Mouse (Mus musculus): ENCODE measurements at regions not wholly inside any gene's neighbourhood (a gene's known extent, or its start where the extent isn't known, plus 50 kb on each side); places are given as distances from the start of the nearest gene placed in this dataset.

GRCm38 (mm10) chr8:127757396-127757795, 601.0 kb upstream of the Nrp1 start:
- DNase-seq = no peak

DNA sequence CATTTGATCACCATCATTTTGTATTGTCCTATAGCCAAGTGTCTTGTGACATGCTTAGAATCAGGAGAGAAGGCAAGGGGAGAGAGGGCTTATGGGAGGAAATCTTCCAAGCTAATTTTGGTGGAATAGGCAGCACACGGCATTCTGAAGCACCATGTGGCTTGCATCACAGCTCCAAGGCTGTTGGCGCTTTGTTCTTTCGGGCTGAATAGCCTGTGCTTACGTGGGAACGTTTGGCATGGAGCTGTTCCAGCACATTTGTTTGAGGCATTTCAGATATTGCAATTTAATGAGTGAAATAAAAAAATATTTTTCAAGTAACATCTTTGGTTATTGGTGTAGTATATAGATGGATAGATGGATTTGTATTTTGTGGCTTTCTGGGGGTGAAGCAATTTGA, 598.5 kb upstream of the Nrp1 start:
- no peak for DNase-seq

DNA sequence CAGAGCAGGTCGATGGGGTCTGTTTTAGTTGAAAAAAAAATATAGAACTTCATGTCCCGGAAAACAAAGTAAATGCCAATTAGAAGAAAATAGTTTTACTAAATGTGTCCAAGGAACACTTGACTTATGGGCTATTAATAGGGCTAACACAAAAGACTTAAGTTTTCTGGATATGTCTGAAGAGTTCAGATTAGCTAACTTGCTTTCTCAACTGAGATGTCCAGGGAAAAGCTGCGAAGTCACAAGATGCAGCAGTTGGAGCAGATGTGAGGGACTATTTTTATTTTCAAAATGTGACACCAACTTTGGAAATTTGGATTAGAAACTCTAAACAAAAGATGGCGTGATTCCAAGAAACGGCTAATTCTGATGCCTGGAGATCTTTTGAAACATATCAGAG, 593.2 kb upstream of the Nrp1 start:
- peak; percentile 51 for DNase-seq

- no peak for DNase-seq
Measured at GRCm38 (mm10) chr8:127768311-127768710, 590.1 kb upstream of the Nrp1 start.

- DNase-seq = no peak
Measured at GRCm38 (mm10) chr8:127769651-127770050, 588.8 kb upstream of the Nrp1 start.

GRCm38 (mm10) chr8:127771781-127772180, 586.6 kb upstream of the Nrp1 start:
- no peak for DNase-seq

- no peak for DNase-seq
Measured at GRCm38 (mm10) chr8:127772415-127772814, 586.0 kb upstream of the Nrp1 start.

- DNase-seq = no peak
Measured at GRCm38 (mm10) chr8:127772917-127773316, 585.5 kb upstream of the Nrp1 start.

DNA sequence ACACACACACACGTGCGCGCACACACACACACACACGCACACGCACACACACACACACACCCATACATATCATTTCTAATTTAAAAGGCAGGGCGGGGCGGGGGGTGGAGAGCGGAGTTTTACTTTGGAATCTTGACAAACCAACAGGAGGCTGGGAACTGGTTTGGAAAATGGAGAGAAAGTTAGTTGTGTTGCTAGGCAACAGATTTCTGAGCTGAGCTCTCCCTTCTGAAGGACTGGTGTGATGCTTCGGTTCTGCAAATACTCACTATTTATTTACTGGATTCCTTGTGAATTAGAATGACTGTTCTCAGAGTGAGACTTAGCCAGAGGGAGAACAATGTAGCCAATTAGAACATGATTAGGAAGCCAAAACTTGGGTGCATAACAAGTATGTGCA, 583.8 kb upstream of the Nrp1 start:
- DNase-seq = no peak

- no peak for DNase-seq
Measured at GRCm38 (mm10) chr8:127775160-127775559, 583.2 kb upstream of the Nrp1 start.

DNA sequence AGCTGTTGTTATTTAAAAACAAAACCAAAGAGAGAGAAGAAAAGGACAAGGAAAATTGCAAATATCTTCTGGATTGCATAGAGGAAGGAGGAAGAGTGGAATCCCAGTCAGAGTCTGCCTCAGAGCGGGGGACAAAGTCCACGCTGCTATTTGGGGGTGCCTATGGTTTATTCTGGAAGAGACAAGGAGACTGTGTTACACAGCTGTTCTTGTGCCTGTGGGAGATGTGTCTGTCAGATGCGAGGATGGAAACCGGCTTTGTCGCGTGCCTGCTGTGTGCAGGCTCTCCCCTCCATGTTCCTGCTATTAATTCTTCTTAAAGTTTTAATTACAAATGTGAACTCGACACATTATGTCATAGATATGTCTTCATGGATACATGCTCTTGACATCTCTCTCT, 582.7 kb upstream of the Nrp1 start:
- DNase-seq = no peak

- DNase-seq = no peak
Measured at GRCm38 (mm10) chr8:127778352-127779020, 579.9 kb upstream of the Nrp1 start.

DNA sequence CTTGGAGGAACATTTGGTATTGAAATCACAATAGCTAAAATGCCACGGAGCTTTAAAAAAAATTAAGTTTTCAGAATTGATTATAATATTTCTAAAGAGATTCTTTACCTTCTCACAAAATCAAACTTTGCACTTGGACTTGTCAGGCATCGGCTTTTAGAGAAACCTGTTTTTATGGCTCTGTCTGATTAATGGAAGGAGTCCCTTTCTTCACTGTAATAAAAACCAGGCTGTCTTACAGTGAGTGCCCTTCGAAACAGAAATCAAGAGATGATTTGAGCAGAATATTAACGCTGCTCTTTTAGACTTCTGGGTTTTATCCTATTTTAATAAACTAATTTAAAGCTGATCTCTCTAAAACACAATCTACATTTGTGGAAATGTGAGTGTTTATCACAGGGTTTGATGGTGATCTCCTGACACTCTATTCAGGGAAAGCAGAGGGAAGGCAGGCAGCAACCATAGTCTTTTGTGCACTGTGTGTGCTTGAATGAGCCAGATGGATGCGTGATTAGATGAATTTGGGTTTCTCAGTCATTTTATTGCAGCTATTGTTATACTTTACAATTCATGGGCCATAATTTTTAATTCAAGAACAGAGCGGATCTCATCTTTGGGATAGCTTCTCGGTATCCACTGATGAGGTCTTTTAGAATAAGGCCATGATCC, 579.2 kb upstream of the Nrp1 start:
- DNase-seq = no peak

GRCm38 (mm10) chr8:127780596-127780995, 577.8 kb upstream of the Nrp1 start:
- no peak for DNase-seq

- no peak for DNase-seq
Measured at GRCm38 (mm10) chr8:127781011-127781410, 577.4 kb upstream of the Nrp1 start.

GRCm38 (mm10) chr8:127792611-127793010, 565.8 kb upstream of the Nrp1 start:
- DNase-seq = no peak

DNA sequence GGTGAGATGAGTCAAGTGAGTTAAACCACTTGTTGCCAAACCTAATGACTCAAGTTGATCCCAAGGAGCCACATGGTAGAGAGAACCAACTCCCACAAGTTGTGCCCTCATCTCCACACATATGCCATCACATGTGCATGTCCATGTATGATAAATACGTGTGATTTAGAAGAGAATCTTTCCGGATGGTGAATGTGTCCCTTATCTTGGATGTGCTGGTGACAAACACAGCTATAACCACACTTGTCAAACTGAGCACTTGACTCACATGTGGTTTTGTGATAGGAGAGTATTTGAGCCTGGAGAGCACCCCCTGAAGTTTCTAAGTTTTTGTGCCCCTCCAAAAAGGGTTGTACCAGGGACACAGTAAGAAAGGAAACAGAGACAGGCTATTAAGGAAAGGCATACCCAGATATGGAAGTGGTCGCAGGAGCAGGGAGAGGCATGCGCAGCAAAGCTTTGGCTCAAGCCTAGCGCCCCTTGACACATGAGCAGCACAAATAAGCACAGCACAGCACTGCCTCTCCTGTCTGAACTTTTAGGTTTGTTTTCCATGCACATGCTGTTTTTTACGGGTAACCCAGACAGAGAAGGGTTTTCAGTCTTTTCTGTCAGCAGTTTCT, 558.4 kb upstream of the Nrp1 start:
- no peak for DNase-seq

- DNase-seq = no peak
Measured at GRCm38 (mm10) chr8:127802136-127802535, 556.3 kb upstream of the Nrp1 start.

DNA sequence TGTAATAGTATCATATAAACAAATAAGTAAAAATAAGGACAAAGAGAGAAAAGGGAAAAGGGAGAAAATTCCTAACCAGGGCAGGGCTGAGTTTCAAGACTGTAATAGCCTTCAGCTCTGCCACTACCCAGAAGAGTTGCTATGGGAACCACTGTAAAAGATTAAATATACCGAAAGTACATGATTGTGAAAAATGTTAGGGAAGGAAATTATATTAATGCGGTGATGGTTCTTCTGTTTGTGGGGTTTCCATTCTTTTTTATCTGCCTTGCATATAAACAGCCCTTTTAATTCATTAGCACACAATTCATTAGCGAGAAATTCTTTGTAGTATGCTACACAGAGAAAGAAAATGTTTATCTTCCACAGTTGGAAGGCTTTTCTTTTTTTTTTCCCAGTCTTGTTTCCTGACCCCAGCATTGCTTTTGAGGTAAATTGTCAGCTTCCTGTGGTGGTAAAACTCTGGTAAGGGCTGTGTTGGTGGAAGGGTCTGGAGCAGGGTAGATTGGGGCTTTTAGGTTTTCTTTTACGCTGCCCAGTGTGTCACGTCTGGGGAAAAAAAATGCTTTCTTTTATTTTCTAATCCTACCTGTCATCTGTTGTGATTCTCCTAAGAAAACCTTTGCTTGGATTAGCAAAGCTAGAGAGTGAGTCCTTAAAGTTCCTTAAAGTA, 555.6 kb upstream of the Nrp1 start:
- DNase-seq = no peak

- DNase-seq = peak; percentile 53
Measured at GRCm38 (mm10) chr8:127809203-127810155, 548.9 kb upstream of the Nrp1 start.

DNA sequence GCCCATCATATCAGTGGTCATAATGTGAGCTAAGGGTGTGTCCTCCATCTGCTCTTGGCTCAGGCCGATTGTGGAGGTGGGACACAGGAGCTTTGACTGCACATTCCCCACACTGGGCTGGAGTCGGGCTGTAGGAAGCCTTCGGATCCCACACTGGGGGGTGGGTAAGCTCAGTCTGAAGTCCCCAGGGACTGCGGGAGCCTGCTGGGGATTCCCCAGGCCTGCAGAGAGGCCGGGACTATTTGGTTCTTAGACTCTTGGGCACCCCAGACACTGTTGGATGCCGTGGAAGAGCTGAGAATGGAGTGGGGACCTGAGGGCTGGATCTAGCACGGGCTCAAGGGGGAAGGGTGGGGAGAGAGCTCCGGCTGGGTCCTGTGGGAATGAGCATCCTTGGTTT, 547.1 kb upstream of the Nrp1 start:
- DNase-seq = no peak

- no peak for DNase-seq
Measured at GRCm38 (mm10) chr8:127814785-127815523, 543.5 kb upstream of the Nrp1 start.
